Mouse (Mus musculus) stomach, postnatal 0 days (tissue): ENCODE measurements around the gene Cxcl17.

Experiments
- CTCF ChIP-seq: IDR thresholded peaks from 2 replicates; pipeline ENCODE4 v1.5.1; 2016; ENCODE audit warnings: antibody characterized with exemption, low read depth, mild to moderate bottlenecking, moderate library complexity
- EP300 ChIP-seq: optimal IDR thresholded peaks from 2 replicates; pipeline ENCODE3; 2016; ENCODE audit warnings: antibody characterized with exemption

GRCm38 (mm10) chr7:25381284-25381680 lies 31.4 kb downstream of the Cxcl17 start:
- TF ChIP-seq CTCF (no peak), EP300 (no peak)
